Mouse (Mus musculus) small intestine, adult 2 months (tissue): ENCODE data around the gene Imp3.

Experiments
- CTCF ChIP-seq: fragments of 200-500 bp; IDR thresholded peaks from 2 replicates; pipeline ENCODE4 v1.5.1; 2012; ENCODE audit warnings: low read depth, mild to moderate bottlenecking, control low read depth, inconsistent platforms, low read length, moderate library complexity, mixed read lengths; ENCODE audit not compliant: insufficient replicate concordance, insufficient read length; ENCODE audit errors: extremely low read depth
- POLR2A ChIP-seq: fragments of 200-500 bp; IDR thresholded peaks from 2 replicates; pipeline ENCODE4 v1.6.1; 2012; ENCODE audit warnings: low read depth, mild to moderate bottlenecking, control low read depth, inconsistent platforms, low read length, moderate library complexity

DNA sequence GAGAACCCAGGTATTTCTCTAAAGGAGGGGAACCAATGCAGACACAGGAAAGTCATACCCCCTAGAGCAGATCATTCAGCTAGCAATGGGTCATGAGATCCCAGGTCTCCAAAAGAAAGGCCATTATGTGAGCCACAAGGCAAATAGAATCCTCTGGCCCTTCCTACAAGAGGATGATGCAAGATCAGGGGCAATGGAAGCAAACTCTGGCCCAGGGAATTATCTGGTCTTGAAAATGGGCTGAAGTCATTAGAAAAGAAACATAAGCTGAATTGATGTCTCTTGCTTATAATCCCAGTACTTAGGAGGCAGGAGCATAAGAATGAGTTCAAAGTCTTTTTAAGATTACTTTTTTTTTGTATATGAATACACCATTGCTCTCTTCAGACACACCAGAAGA is 37.2 kb upstream of the Imp3 start:
- TF ChIP-seq CTCF, result no peak
- TF ChIP-seq POLR2A, result no peak
